Mouse (Mus musculus) liver (tissue): ENCODE measurements at regions not wholly inside any gene's neighbourhood (a gene's known extent, or its start where the extent isn't known, plus 50 kb on each side); places are given as distances from the start of the nearest gene placed in this dataset.

Experiments used
- DNase-seq: peaks from one replicate; pipeline ENCODE4 v3.0.0-alpha.2; 2020; ENCODE audit warnings: mixed read lengths

GRCm38 (mm10) chr3:18941301-18942177, 686.9 kb downstream of the 1700064H15Rik start:
- DNase-seq: no peak

GRCm38 (mm10) chr3:18960341-18960740, 668.1 kb downstream of the 1700064H15Rik start:
- DNase-seq: no peak

- no peak for DNase-seq
These were observed 639.8 kb downstream of the 1700064H15Rik start for GRCm38 (mm10) chr3:18988662-18989061.

GRCm38 (mm10) chr3:18989577-18990240, 638.8 kb downstream of the 1700064H15Rik start:
- no peak for DNase-seq

- DNase-seq: no peak
These were observed 628.3 kb downstream of the 1700064H15Rik start for GRCm38 (mm10) chr3:19000179-19000578.

- no peak for DNase-seq
These were observed 626.4 kb downstream of the 1700064H15Rik start for GRCm38 (mm10) chr3:19002056-19002455.

GRCm38 (mm10) chr3:19004792-19005191, 623.7 kb downstream of the 1700064H15Rik start:
- DNase-seq: no peak

- no peak for DNase-seq
These were observed 583.9 kb downstream of the 1700064H15Rik start for GRCm38 (mm10) chr3:19044566-19044965.

- DNase-seq: no peak
These were observed 582.5 kb downstream of the 1700064H15Rik start for GRCm38 (mm10) chr3:19045933-19046332.

- no peak for DNase-seq
These were observed 581.9 kb downstream of the 1700064H15Rik start for GRCm38 (mm10) chr3:19046610-19047009.

- no peak for DNase-seq
These were observed 572.5 kb downstream of the 1700064H15Rik start for GRCm38 (mm10) chr3:19055961-19056360.

GRCm38 (mm10) chr3:19056623-19057022, 571.9 kb downstream of the 1700064H15Rik start:
- DNase-seq: no peak

- DNase-seq: no peak
These were observed 568.3 kb downstream of the 1700064H15Rik start for GRCm38 (mm10) chr3:19059906-19060870.

- DNase-seq: no peak
These were observed 566.8 kb downstream of the 1700064H15Rik start for GRCm38 (mm10) chr3:19061488-19062248.

GRCm38 (mm10) chr3:19062249-19062859, 566.1 kb downstream of the 1700064H15Rik start:
- no peak for DNase-seq

- no peak for DNase-seq
These were observed 561.2 kb downstream of the 1700064H15Rik start for GRCm38 (mm10) chr3:19067141-19067757.
